Mouse (Mus musculus): ENCODE measurements around the gene B230219D22Rik.

DNA sequence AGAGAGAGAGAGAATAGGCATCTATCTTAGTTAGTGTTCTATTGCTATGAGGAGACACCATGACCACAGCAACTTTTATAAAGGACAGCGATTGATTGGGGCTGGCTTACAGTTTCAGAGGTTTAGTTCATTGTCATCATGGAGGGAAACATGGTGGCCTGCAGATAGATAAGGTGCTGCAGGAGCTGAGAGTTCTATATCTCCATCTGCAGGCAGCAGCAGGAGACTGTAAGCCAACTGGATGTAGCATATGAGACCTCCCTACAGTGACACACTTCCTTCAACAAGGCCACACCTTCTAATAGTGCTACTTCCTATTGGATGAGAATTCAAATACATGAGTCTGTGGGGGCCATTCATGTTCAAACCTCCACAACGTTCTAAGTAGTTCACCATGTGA, 39.2 kb downstream of the B230219D22Rik start:
- TF ChIP-seq CTCF (IDR thresholded peaks at IDR 0.05; ENCODE audit: control insufficient read depth, insufficient read depth, insufficient replicate concordance, low read depth, low read length) (no peak), POLR2A (IDR thresholded peaks at IDR 0.05; ENCODE audit: control insufficient read depth, low read depth, low read length) (no peak)
